Mouse (Mus musculus): ENCODE results near the gene Fbxo2.

DNA sequence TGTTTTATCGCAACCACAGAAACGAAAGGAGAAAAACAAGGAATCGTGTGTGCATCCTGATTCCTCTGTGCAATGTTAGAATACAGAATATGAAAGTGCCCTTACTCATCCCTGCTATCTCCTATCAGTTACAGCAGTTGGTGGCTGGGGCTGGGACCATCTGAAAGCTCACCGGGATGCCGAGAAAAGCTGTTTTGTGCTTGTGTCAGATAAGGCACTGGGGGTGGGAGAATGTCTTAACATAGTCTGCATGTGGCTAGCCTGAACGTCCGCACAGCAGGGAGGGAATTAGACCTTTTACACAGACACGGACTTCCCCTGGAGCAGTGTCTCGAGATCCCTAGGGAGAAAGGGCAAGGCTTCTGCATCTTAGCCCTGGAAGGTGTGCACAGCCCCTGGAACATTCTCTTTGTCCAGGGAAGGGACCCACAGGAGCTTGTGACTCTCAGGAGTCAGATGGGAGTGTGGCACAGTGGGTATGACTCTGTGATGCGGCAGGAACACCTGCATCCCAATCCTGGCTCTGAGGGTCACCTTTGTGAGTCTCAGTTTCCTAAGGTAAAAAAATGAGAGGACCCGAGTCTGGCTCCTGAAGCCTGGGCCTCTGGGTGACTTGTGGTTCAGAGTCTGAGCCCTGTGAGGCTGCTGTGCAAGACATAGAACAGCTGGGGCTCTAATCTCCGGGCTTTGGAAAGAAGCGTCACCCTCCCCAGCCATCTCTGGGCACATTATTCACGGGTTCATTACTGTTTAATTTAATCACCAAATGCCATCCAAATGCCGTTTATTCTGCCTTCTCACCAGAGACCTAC, 43.8 kb downstream of the Fbxo2 start:
- TF ChIP-seq CTCF (IDR thresholded peaks at IDR 0.05; ENCODE audit: low read depth) (no peak), EP300 (IDR thresholded peaks at IDR 0.05; ENCODE audit: low read depth) (peak; percentile 98)
